Mouse (Mus musculus) embryonic stem cell, embryonic (primary cell): ENCODE results near the gene Pola2.

Source experiments
- CTCF ChIA-PET, 4 experiments: fragments of 300-600 bp in 2 of 4; fragments of 350-600 bp in 2 of 4; sonication (Branson Sonifier 250); formaldehyde crosslinking; loops; one replicate each; lab custom pipeline; 2022; ENCODE audit warnings: inconsistent platforms in 2 of 4; lab: Charles Lee
- POLR2A ChIA-PET, 4 experiments: fragments of 300-600 bp in 2 of 4; fragments of 350-600 bp in 2 of 4; sonication (Branson Sonifier 250); formaldehyde crosslinking; loops; one replicate each; lab custom pipeline; 2022; ENCODE audit warnings: antibody characterized with exemption in 4 of 4, inconsistent platforms in 1 of 4; lab: Charles Lee

Gene Pola2

GRCm38 (mm10) chr19:5922963-5923362 is 41.0 kb downstream of the Pola2 start:
- ChIA-PET POLR2A (interaction anchor here in 3 of 4 experiments (0.6 to 4.5 kb wide), 30 partner anchors 8 to 219 kb away, joined by 3 to 36 read pairs (median 6); partner anchors contain the start of genes Capn1 (in 2 of the 3), Arl2 (in 1 of the 3), Dpf2 (in 1 of the 3) and Pola2 (in 1 of the 3)), CTCF (interaction anchor here in 2 of 4 experiments (0.5 to 5.0 kb wide), 17 partner anchors 7 to 1044 kb away, joined by 3 to 32 read pairs (median 3); partner anchors contain the start of genes Dpf2 (in 1 of the 2), Map4k2 (in 1 of the 2), Sac3d1 (in 1 of the 2) and Zdhhc24 (in 1 of the 2))

GRCm38 (mm10) chr19:5922119-5922942 is 41.7 kb downstream of the Pola2 start:
- POLR2A ChIA-PET, result interaction anchor here in 3 of 4 experiments (0.6 to 4.5 kb wide), 52 partner anchors 10 to 356 kb away, joined by 3 to 36 read pairs (median 4); partner anchors contain the start of genes Arl2 (in 2 of the 3), Dpf2 (in 2 of the 3), Pola2 (in 2 of the 3) and Tigd3 (in 2 of the 3)

GRCm38 (mm10) chr19:5921715-5922114 is 42.3 kb downstream of the Pola2 start:
- CTCF ChIA-PET, result interaction anchor here in 3 of 4 experiments (0.5 to 5.0 kb wide), 12 partner anchors 8 to 354 kb away, joined by 3 to 32 read pairs (median 4); partner anchors contain the start of genes Arl2 (in 1 of the 3), Ehd1 (in 1 of the 3) and Snx15 (in 1 of the 3)
- POLR2A ChIA-PET, result interaction anchor here in 3 of 4 experiments (0.5 to 4.5 kb wide), 52 partner anchors 9 to 356 kb away, joined by 3 to 36 read pairs (median 4); partner anchors contain the start of genes Dpf2 (in 3 of the 3), Pola2 (in 2 of the 3), Tigd3 (in 2 of the 3) and Arl2 (in 1 of the 3)

More at GRCm38 (mm10) chr19:5922119-5922942, 41.7 kb downstream of the Pola2 start:
- CTCF ChIA-PET, result interaction anchor here in 3 of 4 experiments (0.5 to 5.0 kb wide), 15 partner anchors 10 to 354 kb away, joined by 3 to 32 read pairs (median 4); partner anchors contain the start of genes Arl2 (in 1 of the 3), Dpf2 (in 1 of the 3), Ehd1 (in 1 of the 3) and Snx15 (in 1 of the 3)

- ChIA-PET POLR2A (interaction anchor here in 3 of 4 experiments (0.7 to 6.3 kb wide), 33 partner anchors 8 to 423 kb away, joined by 3 to 49 read pairs (median 4); partner anchors contain the start of genes Cdc42ep2 (in 3 of the 3), Tigd3 (in 3 of the 3), Capn1 (in 2 of the 3) and Cdca5 (in 1 of the 3)), CTCF (interaction anchor here in 2 of 4 experiments (1.0 to 1.4 kb wide), 3 partner anchors 10 to 126 kb away, joined by 3 to 6 read pairs (median 6); no protein-coding TSS in a partner anchor)
Observed at GRCm38 (mm10) chr19:5913007-5913719, 50.8 kb downstream of the Pola2 start, which contains the start of gene Dpf2. Dpf2 (minus strand) TSS chr19:5913010.

GRCm38 (mm10) chr19:5912103-5913006 is 51.6 kb downstream of the Pola2 start:
- POLR2A ChIA-PET, result interaction anchor here (0.6 to 6.3 kb wide), 47 partner anchors 9 to 762 kb away, joined by 3 to 49 read pairs (median 4); partner anchors contain the start of genes Cdc42ep2 (in 3 of the 4), Tigd3 (in 3 of the 4), Capn1 (in 2 of the 4) and Cdca5 (in 1 of the 4)

GRCm38 (mm10) chr19:5911430-5912102 is 52.4 kb downstream of the Pola2 start:
- POLR2A ChIA-PET, result interaction anchor here (0.7 to 6.3 kb wide), 24 partner anchors 12 to 762 kb away, joined by 3 to 49 read pairs (median 4); partner anchors contain the start of genes Cdc42ep2 (in 3 of the 4), Tigd3 (in 3 of the 4), Slc25a45 (in 1 of the 4) and Syvn1 (in 1 of the 4)
- CTCF ChIA-PET, result interaction anchor here in 2 of 4 experiments (0.7 to 1.7 kb wide), 4 partner anchors 11 to 365 kb away, joined by 3 to 8 read pairs (median 4); partner anchors contain the start of genes Ehd1 (in 1 of the 2) and Pola2 (in 1 of the 2)

More at GRCm38 (mm10) chr19:5912103-5913006, 51.6 kb downstream of the Pola2 start:
- CTCF ChIA-PET, result interaction anchor here in 3 of 4 experiments (0.6 to 1.7 kb wide), 8 partner anchors 10 to 364 kb away, joined by 3 to 8 read pairs (median 3); partner anchors contain the start of genes Ehd1 (in 1 of the 3) and Pola2 (in 1 of the 3)

GRCm38 (mm10) chr19:5910221-5910620 is 53.8 kb downstream of the Pola2 start:
- POLR2A ChIA-PET, result interaction anchor here in 3 of 4 experiments (0.5 to 6.3 kb wide), 13 partner anchors 11 to 380 kb away, joined by 3 to 49 read pairs (median 4); partner anchors contain the start of genes Tigd3 (in 2 of the 3) and Cdc42ep2 (in 1 of the 3)

GRCm38 (mm10) chr19:5907275-5907674 is 56.7 kb downstream of the Pola2 start:
- ChIA-PET POLR2A (interaction anchor here in 2 of 4 experiments (0.7 to 6.3 kb wide), 8 partner anchors 12 to 108 kb away, joined by 3 to 49 read pairs (median 4); partner anchors contain the start of gene Tigd3 (in 2 of the 2)), CTCF (interaction anchor here in 2 of 4 experiments (0.6 to 1.2 kb wide), 2 partner anchors 120 to 160 kb away, joined by 3 read pairs; no protein-coding TSS in a partner anchor)

More at GRCm38 (mm10) chr19:5910221-5910620, 53.8 kb downstream of the Pola2 start:
- CTCF ChIA-PET, result interaction anchor here in 3 of 4 experiments (0.6 to 1.7 kb wide), 4 partner anchors 12 to 231 kb away, joined by 3 to 4 read pairs (median 3); partner anchors contain the start of genes Arl2 (in 1 of the 3) and Cdc42ep2 (in 1 of the 3)

- ChIA-PET CTCF (interaction anchor here (0.6 to 2.8 kb wide), 23 partner anchors 9 to 326 kb away, joined by 3 to 29 read pairs (median 4); partner anchors contain the start of genes Frmd8 (in 2 of the 4), Ap5b1 (in 1 of the 4), Cdc42ep2 (in 1 of the 4) and Sac3d1 (in 1 of the 4)), POLR2A (interaction anchor here (0.5 to 5.8 kb wide), 129 partner anchors 8 to 925 kb away, joined by 3 to 49 read pairs (median 5); partner anchors contain the start of genes Cdca5 (in 3 of the 4), Dpf2 (in 3 of the 4), Frmd8 (in 3 of the 4) and Zfpl1 (in 3 of the 4))
Observed at GRCm38 (mm10) chr19:5894002-5894678, 69.9 kb downstream of the Pola2 start, which contains the start of gene Tigd3. Tigd3 (minus strand) TSS chr19:5894149.

- POLR2A ChIA-PET, result interaction anchor here (0.5 to 5.8 kb wide), 123 partner anchors 8 to 1054 kb away, joined by 3 to 49 read pairs (median 5); partner anchors contain the start of genes Cdca5 (in 3 of the 4), Dpf2 (in 3 of the 4), Frmd8 (in 3 of the 4) and Zfpl1 (in 3 of the 4)
- CTCF ChIA-PET, result interaction anchor here in 3 of 4 experiments (0.5 to 2.8 kb wide), 19 partner anchors 8 to 325 kb away, joined by 3 to 29 read pairs (median 4); partner anchors contain the start of genes Ap5b1 (in 1 of the 3), Cdc42ep2 (in 1 of the 3), Frmd8 (in 1 of the 3) and Sac3d1 (in 1 of the 3)
Observed at GRCm38 (mm10) chr19:5893282-5894001, 70.6 kb downstream of the Pola2 start.

GRCm38 (mm10) chr19:5892735-5893134 is 71.3 kb downstream of the Pola2 start:
- ChIA-PET CTCF (interaction anchor here (0.6 to 2.8 kb wide), 10 partner anchors 18 to 363 kb away, joined by 3 to 29 read pairs (median 4); partner anchors contain the start of genes Cdc42ep2 (in 1 of the 4) and Frmd8 (in 1 of the 4)), POLR2A (interaction anchor here in 3 of 4 experiments (0.6 to 5.8 kb wide), 33 partner anchors 9 to 1053 kb away, joined by 3 to 49 read pairs (median 7); partner anchors contain the start of genes Frmd8 (in 2 of the 3), Capn1 (in 1 of the 3), Cdc42ep2 (in 1 of the 3) and Dpf2 (in 1 of the 3))

GRCm38 (mm10) chr19:5892262-5892661 is 71.7 kb downstream of the Pola2 start:
- ChIA-PET CTCF (interaction anchor here (0.6 to 2.8 kb wide), 7 partner anchors 17 to 363 kb away, joined by 3 to 29 read pairs (median 4); partner anchors contain the start of gene Frmd8 (in 1 of the 4)), POLR2A (interaction anchor here in 3 of 4 experiments (0.6 to 5.8 kb wide), 25 partner anchors 8 to 1052 kb away, joined by 3 to 49 read pairs (median 14); partner anchors contain the start of genes Frmd8 (in 2 of the 3), Cdc42ep2 (in 1 of the 3), Dpf2 (in 1 of the 3) and Pola2 (in 1 of the 3))
